Mouse (Mus musculus): ENCODE data around the gene Gm43518. TPM values are rescaled to one million over a fixed set of nuclear protein-coding genes. Genes with fewer than 3 reads are reported as not detected.

Gm43518 gene
- polyA plus RNA-seq, 1 experiment from 2014 or later: 7.6 TPM

DNA sequence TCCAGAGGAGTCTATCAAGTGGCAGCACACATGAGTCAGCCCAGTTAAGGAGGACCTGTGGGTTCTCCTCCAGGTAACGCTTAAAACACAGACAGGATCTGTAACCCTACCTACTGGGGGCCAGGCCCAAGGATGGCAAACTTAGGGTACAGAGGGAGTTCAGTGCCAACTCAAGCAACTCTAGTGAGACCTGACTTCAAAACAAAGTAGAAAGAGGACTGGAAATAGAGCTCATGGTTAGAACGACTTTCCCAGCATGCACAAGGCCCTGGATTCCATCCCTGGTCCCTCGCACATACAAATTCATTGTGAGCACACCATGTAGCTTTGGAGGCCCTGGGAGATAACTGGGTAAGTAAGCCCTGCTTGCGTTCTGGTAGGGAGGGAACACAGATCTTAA lies 43.4 kb downstream of the Gm43518 start:
- Histone ChIP-seq H3K27me3 (replicated peaks) (0 out of 2 replicates have a peak, but pooled peaks cover 3% of the 10 kb centered on the region), H3K4me3 (no peak overlapping the region), H3K4me2 (no peak overlapping the region), H3K9ac (no peak overlapping the region), H3K27ac (no peak overlapping the region), H3K4me1 (peaks cover 12% of the 10 kb centered on the region), H3K9me3 (no peaks in the 10 kb centered on the region), H3K36me3 (replicated peaks) (no peaks in the 10 kb centered on the region)
- no peak for ATAC-seq (replicated peaks)
- WGBS: 86% methylated on average over 4 of the region's 4 CpGs

GRCm38 (mm10) chr5:123972453-123972852 lies 45.2 kb downstream of the Gm43518 start:
- Histone ChIP-seq H3K36me3 (replicated peaks) (no peaks in the 10 kb centered on the region), H3K4me2 (no peak overlapping the region), H3K4me3 (no peak overlapping the region), H3K9me3 (no peaks in the 10 kb centered on the region), H3K4me1 (peaks cover 16% of the 10 kb centered on the region), H3K9ac (no peak overlapping the region), H3K27ac (no peak overlapping the region), H3K27me3 (replicated peaks) (0 out of 2 replicates have a peak, but pooled peaks cover 3% of the 10 kb centered on the region)
- no peak for ATAC-seq (replicated peaks)
- WGBS: 60% methylated on average over 6 of the region's 6 CpGs

DNA sequence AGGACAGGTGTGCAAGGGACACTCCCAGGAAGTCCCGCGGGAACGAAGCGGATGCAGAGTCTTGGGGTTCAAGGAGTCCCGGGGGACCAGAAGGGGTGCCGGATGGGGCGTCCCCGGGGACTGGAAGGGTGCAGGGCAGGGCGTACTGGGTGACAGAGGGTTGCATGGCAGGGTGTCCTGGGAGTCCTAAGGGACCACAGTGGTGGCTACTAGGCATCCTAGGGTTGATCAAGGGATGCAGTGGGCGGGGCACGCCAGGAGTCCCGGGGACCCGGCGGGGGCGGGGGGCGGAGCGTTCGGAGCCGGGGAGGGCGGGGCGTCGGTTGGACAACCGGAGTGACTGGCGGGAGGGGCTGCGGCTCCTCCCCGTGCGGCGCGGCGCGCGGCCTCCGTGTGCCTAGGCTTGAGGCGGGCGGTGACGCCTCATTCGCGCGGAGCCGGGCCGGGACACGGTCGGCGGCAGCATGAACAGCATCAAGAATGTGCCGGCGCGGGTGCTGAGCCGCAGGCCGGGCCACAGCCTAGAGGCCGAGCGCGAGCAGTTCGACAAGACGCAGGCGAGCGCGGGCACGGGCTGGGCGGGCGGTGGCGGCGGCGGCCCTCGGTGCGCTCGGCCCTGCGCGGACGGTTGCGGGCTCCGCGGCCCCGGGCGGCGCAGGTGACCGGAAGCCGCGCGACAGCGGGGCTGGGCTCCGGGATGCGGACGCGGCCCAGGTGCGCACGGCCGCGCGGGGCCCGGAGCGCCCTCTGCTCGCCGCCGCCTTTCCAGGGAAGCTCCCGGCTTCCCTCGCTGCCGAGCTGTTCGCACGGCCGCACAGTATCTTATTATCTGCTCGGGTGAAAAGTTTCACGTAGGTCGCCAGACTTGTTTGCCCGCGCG lies 46.3 kb downstream of the Gm43518 start, which contains the start of gene Hip1r:
TSS of gene Hip1r (plus strand) at position 330 of the 880 bp plus-strand sequence.
- Histone ChIP-seq H3K9me3 (no peaks in the 10 kb centered on the region), H3K4me2 (peak within 1 kb of the TSS; percentile 90), H3K4me3 (peak within 1 kb of the TSS; percentile 64), H3K9ac (peak within 1 kb of the TSS; percentile 54), H3K4me1 (peaks cover 16% of the 10 kb centered on the region), H3K27ac (peak within 1 kb of the TSS; percentile 46; the same call in 1 of the 2 replicates), H3K36me3 (replicated peaks) (no peaks in the 10 kb centered on the region), H3K27me3 (replicated peaks) (0 out of 2 replicates have a peak, but pooled peaks cover 3% of the 10 kb centered on the region)
- ATAC-seq (replicated peaks): peak; percentile 80
- WGBS: under 1% methylated on average over 88 of the region's 106 CpGs

- H3K9me3 ChIP-seq: no peaks in the 10 kb centered on the region
- WGBS: 0% methylated on average over 14 of the region's 14 CpGs
Measured at GRCm38 (mm10) chr5:123974179-123974485, 46.9 kb downstream of the Gm43518 start.

DNA sequence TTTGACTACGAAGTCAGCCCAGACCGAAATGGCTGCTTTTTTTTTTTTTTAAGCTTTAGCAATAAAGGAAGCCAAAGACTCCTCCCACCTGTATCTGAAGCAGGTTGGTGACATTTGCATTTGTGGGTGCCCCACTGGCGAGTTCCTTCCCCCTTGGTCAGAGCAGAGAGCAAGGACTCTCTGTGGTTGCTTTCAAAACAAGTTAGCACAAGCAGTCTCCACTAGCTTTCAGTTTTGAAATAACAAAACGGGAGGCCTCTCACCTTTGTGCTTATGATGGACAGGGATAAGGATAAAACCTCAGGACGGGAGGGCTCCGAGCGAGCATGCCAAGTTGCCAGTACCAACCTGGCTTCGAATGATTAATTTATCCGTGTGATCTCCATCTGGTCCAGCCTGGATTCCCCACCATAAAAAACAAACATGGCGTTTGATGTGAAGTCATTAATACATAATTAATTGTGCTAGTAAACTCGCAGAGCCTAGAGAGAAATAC lies 47.4 kb downstream of the Gm43518 start:
- Histone ChIP-seq H3K4me3 (peak overlapping the region; percentile 64), H3K4me2 (peak overlapping the region; percentile 90), H3K27ac (no peak overlapping the region), H3K36me3 (replicated peaks) (no peaks in the 10 kb centered on the region), H3K4me1 (peaks cover 16% of the 10 kb centered on the region), H3K27me3 (replicated peaks) (0 out of 2 replicates have a peak, but pooled peaks cover 3% of the 10 kb centered on the region), H3K9me3 (no peaks in the 10 kb centered on the region), H3K9ac (no peak overlapping the region; the same call in 1 of the 2 replicates)
- ATAC-seq (replicated peaks): no peak
- 27% methylated on average over 11 of the region's 11 CpGs for WGBS

More at GRCm38 (mm10) chr5:123974179-123974485, 46.9 kb downstream of the Gm43518 start:
- Histone ChIP-seq H3K36me3 (replicated peaks) (no peaks in the 10 kb centered on the region), H3K4me2 (peak overlapping the region; percentile 90), H3K27ac (0 out of 2 replicates have a peak overlapping the region, but pooled peaks have one; percentile 46), H3K9ac (peak overlapping the region; percentile 54), H3K27me3 (replicated peaks) (0 out of 2 replicates have a peak, but pooled peaks cover 3% of the 10 kb centered on the region), H3K4me1 (peaks cover 16% of the 10 kb centered on the region), H3K4me3 (peak overlapping the region; percentile 64)
- peak; percentile 28 for ATAC-seq (replicated peaks)

DNA sequence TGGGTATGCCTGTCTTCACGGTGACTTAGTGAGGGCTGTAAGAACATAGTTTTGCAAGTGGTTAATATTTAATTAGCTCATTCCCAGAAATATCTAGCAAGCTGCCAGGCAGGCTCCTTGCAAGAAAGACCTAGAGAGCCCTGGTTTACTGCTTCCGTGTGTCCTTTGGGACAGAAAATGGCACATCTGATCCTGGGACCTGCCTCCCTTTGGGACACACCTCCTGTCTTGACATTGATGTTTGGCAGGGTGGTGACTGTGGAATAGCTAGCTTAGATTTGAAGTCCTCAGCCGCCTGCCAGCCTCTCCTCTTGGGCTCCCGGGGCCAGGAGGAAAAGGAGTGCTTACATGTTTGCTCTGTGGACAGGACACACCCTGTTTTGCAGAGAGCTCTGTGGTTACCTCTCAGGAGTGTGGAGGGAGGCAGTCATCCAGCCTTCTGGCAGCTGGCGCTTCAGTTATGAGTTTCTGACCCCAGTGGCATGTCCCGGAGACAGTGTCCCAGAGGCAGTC lies 48.5 kb downstream of the Gm43518 start:
- no peak overlapping the region for H3K4me3 ChIP-seq
- no peak for ATAC-seq (replicated peaks)
- H3K27me3 ChIP-seq (replicated peaks): 0 out of 2 replicates have a peak, but pooled peaks cover 3% of the 10 kb centered on the region
- H3K9me3 ChIP-seq: no peaks in the 10 kb centered on the region
- H3K4me1 ChIP-seq: peaks cover 16% of the 10 kb centered on the region
- H3K9ac ChIP-seq: no peak overlapping the region
- WGBS: 66% methylated on average over 6 of the region's 6 CpGs
- no peak overlapping the region for H3K27ac ChIP-seq
- no peaks in the 10 kb centered on the region for H3K36me3 ChIP-seq (replicated peaks)
- H3K4me2 ChIP-seq: no peak overlapping the region

- Histone ChIP-seq H3K4me3 (no peak overlapping the region), H3K4me1 (peaks cover 16% of the 10 kb centered on the region), H3K9me3 (no peaks in the 10 kb centered on the region), H3K27me3 (replicated peaks) (0 out of 2 replicates have a peak, but pooled peaks cover 3% of the 10 kb centered on the region), H3K27ac (no peak overlapping the region), H3K4me2 (no peak overlapping the region), H3K36me3 (replicated peaks) (no peaks in the 10 kb centered on the region), H3K9ac (no peak overlapping the region)
- 52% methylated on average over 3 of the region's 3 CpGs for WGBS
- no peak for ATAC-seq (replicated peaks)
Measured at GRCm38 (mm10) chr5:123977231-123977630, 50.0 kb downstream of the Gm43518 start.

DNA sequence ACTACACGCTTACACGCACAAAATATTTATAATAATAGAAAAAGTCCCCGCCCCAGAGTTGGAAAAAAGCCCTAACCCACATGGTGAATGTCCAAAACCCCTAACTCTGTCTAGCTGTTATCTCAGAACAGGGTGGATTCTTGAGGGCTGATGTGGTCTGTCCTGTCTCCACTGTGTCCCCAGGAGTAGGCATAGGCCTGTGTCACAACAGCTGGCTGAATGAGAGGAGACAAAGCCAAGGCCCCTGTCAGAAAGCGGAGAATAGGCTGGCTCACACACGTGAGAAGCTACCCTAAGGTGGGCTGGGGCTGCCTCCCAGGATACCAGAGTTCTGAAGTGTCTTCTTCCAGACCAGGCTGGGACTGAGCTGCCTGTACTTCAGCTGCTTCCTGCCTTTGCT lies 50.9 kb downstream of the Gm43518 start:
- peaks cover 16% of the 10 kb centered on the region for H3K4me1 ChIP-seq
- no peaks in the 10 kb centered on the region for H3K36me3 ChIP-seq (replicated peaks)
- no peaks in the 10 kb centered on the region for H3K9me3 ChIP-seq
- no peak overlapping the region for H3K4me2 ChIP-seq
- no peak overlapping the region for H3K4me3 ChIP-seq
- no peak overlapping the region for H3K27ac ChIP-seq
- WGBS: 78% methylated on average over 5 of the region's 5 CpGs
- H3K9ac ChIP-seq: no peak overlapping the region
- no peak for ATAC-seq (replicated peaks)
- 0 out of 2 replicates have a peak, but pooled peaks cover 3% of the 10 kb centered on the region for H3K27me3 ChIP-seq (replicated peaks)

DNA sequence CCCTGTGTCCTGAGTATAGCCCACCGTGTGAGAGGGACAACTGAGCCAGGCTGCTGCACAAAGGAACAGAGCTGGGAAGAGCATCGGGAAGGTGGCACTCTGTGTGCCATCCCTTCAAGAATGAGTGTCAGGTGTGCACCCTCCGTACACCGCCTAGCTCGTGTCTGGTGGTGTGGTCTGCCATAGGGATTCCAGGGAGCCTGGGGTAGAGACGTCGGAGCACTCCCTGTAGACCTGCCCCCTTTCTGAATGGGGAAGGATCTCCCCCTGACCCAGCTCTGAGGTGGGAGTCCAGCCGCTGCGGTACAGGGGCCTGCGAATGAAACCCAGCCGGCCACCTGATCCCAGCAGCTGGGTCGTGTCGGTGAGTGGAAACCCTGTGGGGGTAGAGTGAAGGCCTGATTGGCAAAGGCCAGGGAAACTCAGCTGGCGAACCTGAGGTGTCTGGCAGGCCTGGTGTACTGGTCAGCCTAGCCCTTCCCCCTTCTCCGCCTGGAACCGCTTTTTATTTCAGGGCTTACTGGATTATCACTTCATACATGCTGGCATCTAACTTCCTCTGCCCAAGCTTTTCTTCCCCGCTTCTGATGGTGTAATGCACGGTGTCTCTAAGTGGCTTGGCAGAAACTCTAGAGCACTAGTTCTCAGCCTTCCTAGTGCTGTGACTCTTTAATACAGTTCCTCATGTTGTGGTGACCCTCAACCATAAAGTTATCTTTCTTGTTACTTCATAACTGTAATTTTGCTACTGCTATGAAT lies 52.2 kb downstream of the Gm43518 start:
- H3K4me3 ChIP-seq: no peak overlapping the region
- H3K27ac ChIP-seq: no peak overlapping the region
- H3K9me3 ChIP-seq: no peaks in the 10 kb centered on the region
- no peaks in the 10 kb centered on the region for H3K36me3 ChIP-seq (replicated peaks)
- 66% methylated on average over 18 of the region's 18 CpGs for WGBS
- 0 out of 2 replicates have a peak, but pooled peaks cover 3% of the 10 kb centered on the region for H3K27me3 ChIP-seq (replicated peaks)
- ATAC-seq (replicated peaks): no peak
- H3K4me1 ChIP-seq: peaks cover 16% of the 10 kb centered on the region
- H3K9ac ChIP-seq: no peak overlapping the region
- no peak overlapping the region for H3K4me2 ChIP-seq

- 59% methylated on average over 4 of the region's 4 CpGs for WGBS
- H3K36me3 ChIP-seq (replicated peaks): no peaks in the 10 kb centered on the region
Measured at GRCm38 (mm10) chr5:123979980-123980369, 52.8 kb downstream of the Gm43518 start.

DNA sequence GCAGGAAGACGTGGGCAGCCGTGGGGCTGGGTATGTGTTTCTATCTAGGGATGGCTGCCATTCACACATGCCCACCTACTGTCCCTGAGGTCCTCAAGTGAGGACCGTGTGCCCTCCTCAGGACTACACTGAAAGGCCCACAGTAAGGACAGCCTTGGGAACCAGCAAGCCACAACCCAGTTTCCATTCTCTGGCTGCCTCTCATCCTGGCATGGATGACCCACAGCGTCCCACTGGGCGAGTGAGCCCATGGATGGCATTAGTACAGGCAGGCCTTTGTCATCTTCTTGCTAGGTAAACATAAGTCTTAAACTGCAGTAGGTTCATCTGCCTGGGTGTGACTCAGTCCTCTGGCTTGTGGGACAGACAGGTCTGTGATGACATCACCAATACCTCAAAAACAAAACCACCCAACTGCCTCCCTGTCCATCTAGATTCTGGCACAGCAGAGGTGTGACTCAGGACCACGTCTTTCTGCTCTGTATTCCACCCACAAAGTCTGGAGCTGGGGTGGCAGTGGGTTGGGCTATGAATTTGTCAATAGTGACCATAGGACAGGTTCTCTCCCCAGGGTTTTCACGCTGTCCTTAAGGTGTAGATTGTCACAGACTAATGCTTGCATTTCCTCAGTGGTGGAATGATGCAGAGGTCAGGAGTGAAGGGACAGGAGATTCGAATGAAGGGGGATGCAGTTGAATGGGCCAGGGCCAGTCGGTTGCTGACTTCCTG lies 53.5 kb downstream of the Gm43518 start:
- H3K27ac ChIP-seq: no peak overlapping the region
- no peaks in the 10 kb centered on the region for H3K27me3 ChIP-seq (replicated peaks)
- WGBS: 78% methylated on average over 9 of the region's 9 CpGs
- no peak for ATAC-seq (replicated peaks)
- no peak overlapping the region for H3K4me2 ChIP-seq
- H3K9ac ChIP-seq: no peak overlapping the region
- H3K4me3 ChIP-seq: no peak overlapping the region
- H3K9me3 ChIP-seq: no peaks in the 10 kb centered on the region
- peaks cover 4% of the 10 kb centered on the region for H3K4me1 ChIP-seq
- H3K36me3 ChIP-seq (replicated peaks): no peaks in the 10 kb centered on the region

More at GRCm38 (mm10) chr5:123979980-123980369, 52.8 kb downstream of the Gm43518 start:
- Histone ChIP-seq H3K9me3 (no peaks in the 10 kb centered on the region), H3K27ac (no peak overlapping the region), H3K4me1 (peaks cover 11% of the 10 kb centered on the region), H3K27me3 (replicated peaks) (0 out of 2 replicates have a peak, but pooled peaks cover 3% of the 10 kb centered on the region), H3K4me2 (no peak overlapping the region), H3K4me3 (no peak overlapping the region), H3K9ac (no peak overlapping the region)
- ATAC-seq (replicated peaks): no peak

Measured in midbrain, embryonic 15.5 days (tissue).